Mouse (Mus musculus) macrophage (primary cell): ENCODE measurements around the gene Mmp14. TPM values are rescaled to one million over a fixed set of nuclear protein-coding genes. Genes with fewer than 3 reads are reported as not detected.

ENCODE experiments used
- H3K27ac ChIP-seq: fragments of 350-480 bp; formaldehyde crosslinking; 2 replicates; pipeline ENCODE4 v1.9.0; 2021
- H3K36me3 ChIP-seq: fragments of 350-480 bp; formaldehyde crosslinking; 2 replicates; pipeline ENCODE4 v1.9.0; 2021; ENCODE audit errors: inconsistent target
- H3K4me3 ChIP-seq: fragments of 350-480 bp; formaldehyde crosslinking; 2 replicates; pipeline ENCODE4 v1.9.0; 2021; ENCODE audit errors: inconsistent target
- H3K79me2 ChIP-seq: fragments of 350-480 bp; formaldehyde crosslinking; 2 replicates; pipeline ENCODE4 v1.9.0; 2021; ENCODE audit errors: inconsistent target
- WGBS: methylation state at CpG from one replicate; pipeline ENCODE4 v1.1.7; 2026; ENCODE audit warnings: inconsistent platforms; ENCODE audit not compliant: missing documents; 5-methylcytosine and 5-hydroxymethylcytosine counted together
- polyA plus RNA-seq: library from polyadenylated mRNA; stranded (reverse); fragments of 250-400 nt; gene quantifications from 3 replicates; pipeline ENCODE4 v1.2.4, GENCODE M21; 2018; ENCODE audit warnings: inconsistent platforms

Gene Mmp14
- polyA plus RNA-seq, 1 experiment from 2014 or later: 25.0 TPM

GRCm38 (mm10) chr14:54463108-54463958, 31.9 kb downstream of the Mmp14 start:
- Histone ChIP-seq H3K36me3 (peaks cover 22% of the 10 kb centered on the region), H3K4me3 (peak overlapping the region; percentile 43), H3K79me2 (no peaks in the 10 kb centered on the region; the same call in 1 of the 2 replicates), H3K27ac (peak overlapping the region; percentile 39)
- 1% methylated on average over 12 of the region's 12 CpGs for WGBS

- Histone ChIP-seq H3K27ac (peak within 1 kb of the TSS; percentile 39), H3K4me3 (peak within 1 kb of the TSS; percentile 43), H3K79me2 (no peaks in the 10 kb centered on the region; the same call in 1 of the 2 replicates), H3K36me3 (peaks cover 28% of the 10 kb centered on the region)
- WGBS: 0% methylated on average over 22 of the region's 35 CpGs
Measured at GRCm38 (mm10) chr14:54463959-54464292, 32.5 kb downstream of the Mmp14 start, which contains the start of gene Lrp10. TSS of gene Lrp10 (plus strand) at chr14:54464137.

- H3K4me3 ChIP-seq: peak overlapping the region; percentile 37
- no peaks in the 10 kb centered on the region; the same call in 1 of the 2 replicates for H3K79me2 ChIP-seq
- H3K36me3 ChIP-seq: peaks cover 33% of the 10 kb centered on the region
- under 1% methylated on average over 43 of the region's 57 CpGs for WGBS
- no peak overlapping the region for H3K27ac ChIP-seq
Measured at GRCm38 (mm10) chr14:54464293-54465005, 33.0 kb downstream of the Mmp14 start.

- WGBS: 96% methylated on average over 2 of the region's 2 CpGs
- H3K4me3 ChIP-seq: no peak overlapping the region
- no peak overlapping the region for H3K27ac ChIP-seq
- no peaks in the 10 kb centered on the region; the same call in 1 of the 2 replicates for H3K79me2 ChIP-seq
- H3K36me3 ChIP-seq: peaks cover 37% of the 10 kb centered on the region
Measured at GRCm38 (mm10) chr14:54471467-54471866, 40.1 kb downstream of the Mmp14 start.

GRCm38 (mm10) chr14:54472671-54473070, 41.3 kb downstream of the Mmp14 start:
- 90% methylated on average over 5 of the region's 5 CpGs for WGBS
- Histone ChIP-seq H3K36me3 (peaks cover 25% of the 10 kb centered on the region), H3K27ac (no peak overlapping the region), H3K4me3 (no peak overlapping the region), H3K79me2 (no peaks in the 10 kb centered on the region)

- no peak overlapping the region for H3K27ac ChIP-seq
- peaks cover 5% of the 10 kb centered on the region; the same call in 1 of the 2 replicates for H3K36me3 ChIP-seq
- no peaks in the 10 kb centered on the region for H3K79me2 ChIP-seq
- no peak overlapping the region for H3K4me3 ChIP-seq
- WGBS: 78% methylated on average over 5 of the region's 5 CpGs
Measured at GRCm38 (mm10) chr14:54474744-54475143, 43.3 kb downstream of the Mmp14 start.

GRCm38 (mm10) chr14:54475941-54476844, 44.8 kb downstream of the Mmp14 start, which contains the start of gene Rem2:
TSS of gene Rem2 (plus strand) at chr14:54476100.
- Histone ChIP-seq H3K27ac (no peak within 1 kb of the TSS), H3K79me2 (no peaks in the 10 kb centered on the region), H3K4me3 (no peak within 1 kb of the TSS), H3K36me3 (no peaks in the 10 kb centered on the region)
- 24% methylated on average over 23 of the region's 23 CpGs for WGBS

GRCm38 (mm10) chr14:54477172-54477909, 45.9 kb downstream of the Mmp14 start:
- Histone ChIP-seq H3K36me3 (no peaks in the 10 kb centered on the region), H3K27ac (no peak overlapping the region)
- WGBS: 95% methylated on average over 12 of the region's 15 CpGs

GRCm38 (mm10) chr14:54479451-54479920, 48.1 kb downstream of the Mmp14 start:
- Histone ChIP-seq H3K79me2 (no peaks in the 10 kb centered on the region), H3K4me3 (no peak overlapping the region), H3K36me3 (no peaks in the 10 kb centered on the region), H3K27ac (no peak overlapping the region)
- WGBS: 10% methylated on average over 36 of the region's 40 CpGs

More at GRCm38 (mm10) chr14:54477172-54477909, 45.9 kb downstream of the Mmp14 start:
- no peaks in the 10 kb centered on the region for H3K79me2 ChIP-seq
- H3K4me3 ChIP-seq: no peak overlapping the region

- Histone ChIP-seq H3K36me3 (no peaks in the 10 kb centered on the region), H3K4me3 (no peak overlapping the region), H3K79me2 (no peaks in the 10 kb centered on the region), H3K27ac (no peak overlapping the region)
- WGBS: 89% methylated on average over 6 of the region's 6 CpGs
Measured at GRCm38 (mm10) chr14:54480673-54481072, 49.3 kb downstream of the Mmp14 start.

- no peaks in the 10 kb centered on the region for H3K36me3 ChIP-seq
- no peaks in the 10 kb centered on the region for H3K79me2 ChIP-seq
- WGBS: 16% methylated on average over 7 of the region's 8 CpGs
- no peak overlapping the region for H3K27ac ChIP-seq
- no peak overlapping the region for H3K4me3 ChIP-seq
Measured at GRCm38 (mm10) chr14:54481402-54481801, 50.0 kb downstream of the Mmp14 start.

- 72% methylated on average over 8 of the region's 9 CpGs for WGBS
- no peak overlapping the region for H3K4me3 ChIP-seq
- H3K27ac ChIP-seq: no peak overlapping the region
- no peaks in the 10 kb centered on the region for H3K36me3 ChIP-seq
- H3K79me2 ChIP-seq: no peaks in the 10 kb centered on the region
Measured at GRCm38 (mm10) chr14:54482498-54482897, 51.1 kb downstream of the Mmp14 start.

- H3K4me3 ChIP-seq: no peak overlapping the region
- WGBS: 95% methylated on average over 7 of the region's 7 CpGs
Measured at GRCm38 (mm10) chr14:54485899-54486298, 54.5 kb downstream of the Mmp14 start.

More at GRCm38 (mm10) chr14:54485899-54486298, 54.5 kb downstream of the Mmp14 start:
- no peak overlapping the region for H3K27ac ChIP-seq
- no peaks in the 10 kb centered on the region for H3K79me2 ChIP-seq
- no peaks in the 10 kb centered on the region for H3K36me3 ChIP-seq
